15 mouse cellular contexts compared by ENCODE assay signal in genomic region chr16:4341316-4342062, GRCm38 (mm10).
DNase-seq lines count a peak whose midpoint lies in the region.
"Had no signal": no experiment of that assay in that cellular context is flagged by ENCODE, and none has a peak within 500 bp of the region (broad histone marks: within the 10 kb centered on the region; RNA-seq: fewer than 3 reads in every experiment).

No protein-coding gene starts in this region.

- DNase-seq in adrenal gland, postnatal 14 days: peak; percentile 37
- no peak for DNase-seq in adrenal gland, postnatal 25 days
- peak; percentile 59 for DNase-seq in layer of hippocampus, adult 9-11 months
- DNase-seq in layer of hippocampus, postnatal 10 days (ENCODE audit: low spot score in 2 of 2): no peak
- DNase-seq in adrenal gland, postnatal 36 days: peak; percentile 41 to 44
- peak; percentile 59 to 69 for DNase-seq in right cerebral cortex, postnatal 10 days (ENCODE audit: low spot score in 2 of 2)
- DNase-seq in lung, postnatal 14 days: no peak
- DNase-seq: cerebellum, adult 2 months; forebrain, postnatal 0 days; gastrocnemius, postnatal 14 days; heart, postnatal 36 days; kidney, adult 18-20 months; kidney, postnatal 14 days; midbrain, embryonic 14.5 days; thymus, postnatal 36 days had no signal

Comparison
In these comparisons a context has a peak if more than half of its experiments do, and no peak if none do; other contexts are left out.
1. DNase-seq: peak in adrenal gland, postnatal 14 days (single experiment), layer of hippocampus, adult 9-11 months (single experiment), adrenal gland, postnatal 36 days (2 of 2) and right cerebral cortex, postnatal 10 days (2 of 2); none in adrenal gland, postnatal 25 days (single experiment), layer of hippocampus, postnatal 10 days (0 of 2) and lung, postnatal 14 days (single experiment).